Mouse (Mus musculus): ENCODE results near the gene BC052040. TPM values are rescaled to one million over a fixed set of nuclear protein-coding genes. Genes with fewer than 3 reads are reported as not detected.

BC052040 gene
- 4.0 and 4.6 TPM in 2 replicates for total RNA-seq (2021)
- long read RNA-seq, experiment 1, partial matches to known transcripts, result 0 of 2 reads
- long read RNA-seq, experiment 1, other reads (novel, unspliced or antisense), result 1 of 2 reads
- long read RNA-seq, experiment 2, partial matches to known transcripts, result 0 of 3 reads
- long read RNA-seq, experiment 2, other reads (novel, unspliced or antisense), result 3 of 3 reads

DNA sequence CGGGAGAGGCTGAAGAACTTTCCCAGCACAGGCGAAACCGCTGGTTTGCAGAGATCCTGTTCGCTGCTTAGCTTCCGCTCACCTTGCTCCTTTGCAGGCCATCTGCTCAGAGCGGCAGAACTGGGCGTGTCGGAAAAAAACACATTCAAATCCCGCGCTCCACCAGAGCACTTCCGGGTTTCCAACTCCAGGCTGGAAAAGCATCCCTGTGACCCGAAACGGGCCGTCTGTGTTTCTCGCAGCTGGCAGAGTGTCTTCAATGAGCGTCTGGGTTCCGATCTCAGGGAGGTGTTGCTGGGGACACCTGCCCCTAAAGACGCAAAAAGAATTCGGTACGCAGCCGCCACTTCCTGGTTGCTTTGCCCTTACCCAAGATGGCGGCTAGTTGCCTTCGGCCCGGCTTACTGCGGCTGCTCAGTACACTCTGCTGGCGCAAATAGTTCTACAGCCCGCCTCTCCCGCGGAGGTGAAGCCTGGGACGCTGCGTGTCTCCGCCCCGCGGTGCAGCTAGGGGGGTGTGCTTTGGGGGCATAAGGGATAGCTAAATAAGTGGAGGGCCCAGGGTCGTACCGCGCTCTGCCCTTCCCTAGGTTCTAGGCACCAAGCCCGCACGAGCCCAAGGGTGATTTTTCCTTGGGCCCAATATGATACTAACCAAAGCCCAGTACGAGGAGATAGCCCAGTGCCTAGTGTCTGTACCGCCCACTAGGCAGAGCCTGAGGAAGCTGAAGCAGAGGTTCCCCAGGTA is at the start of gene BC052040:
Gene BC052040 (plus strand): TSS at position 476 of the 748 bp plus-strand sequence.
- DNase-seq, result peak; percentile 91

- DNase-seq, result no peak
Observed at GRCm38 (mm10) chr2:115538009-115538690, 43.4 kb upstream of the BC052040 start.

DNA sequence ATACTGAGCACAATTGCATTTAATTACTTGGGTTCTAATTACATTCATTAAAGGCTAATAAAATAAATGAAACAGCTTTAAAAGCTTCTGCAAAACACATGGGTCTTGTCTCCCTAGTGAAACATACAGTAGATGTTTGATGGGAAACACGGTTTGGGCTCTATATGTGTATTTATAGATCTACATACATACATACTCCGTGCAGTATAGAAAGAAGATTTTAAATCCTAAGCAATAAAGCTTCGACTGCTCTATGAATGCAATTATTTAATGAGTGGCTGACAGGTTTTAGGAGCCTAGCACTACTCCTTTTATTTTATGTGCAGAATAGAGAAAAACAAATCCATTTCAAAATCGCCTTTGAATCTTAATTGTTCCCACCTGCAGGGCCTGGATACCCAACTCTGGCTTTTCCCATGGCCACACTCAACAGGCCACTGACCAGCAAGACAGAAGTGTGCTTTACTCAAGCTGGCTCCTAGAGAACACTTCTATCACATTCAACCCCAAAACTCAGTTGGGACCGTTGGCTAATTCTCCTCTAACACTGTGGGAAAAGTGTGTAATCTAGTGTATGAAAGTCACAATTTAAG is 42.7 kb upstream of the BC052040 start:
- DNase-seq, result no peak

- peak; percentile 18 for DNase-seq
Observed at GRCm38 (mm10) chr2:115539731-115540130, 41.8 kb upstream of the BC052040 start.

- DNase-seq, result no peak
Observed at GRCm38 (mm10) chr2:115542401-115543123, 39.0 kb upstream of the BC052040 start.

DNA sequence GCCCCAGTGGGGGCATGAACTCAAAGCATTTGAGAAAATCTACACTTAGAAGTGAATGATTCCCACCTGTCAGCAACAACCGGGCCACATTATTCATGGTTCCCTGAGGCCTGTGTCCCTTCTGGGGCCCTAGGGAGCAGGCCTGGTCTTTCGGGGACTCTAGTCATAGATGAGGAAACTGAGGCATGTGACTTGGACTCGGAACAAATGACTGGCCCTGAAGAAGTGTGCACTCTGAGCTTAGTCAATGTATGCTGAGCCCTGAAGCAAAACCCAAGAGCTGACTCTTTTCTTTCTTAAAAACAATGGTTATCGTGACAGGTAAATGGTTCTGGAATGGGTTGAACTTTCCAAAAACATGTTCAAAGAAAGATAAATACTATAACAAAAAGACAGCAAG is 38.3 kb upstream of the BC052040 start:
- DNase-seq, result no peak

DNA sequence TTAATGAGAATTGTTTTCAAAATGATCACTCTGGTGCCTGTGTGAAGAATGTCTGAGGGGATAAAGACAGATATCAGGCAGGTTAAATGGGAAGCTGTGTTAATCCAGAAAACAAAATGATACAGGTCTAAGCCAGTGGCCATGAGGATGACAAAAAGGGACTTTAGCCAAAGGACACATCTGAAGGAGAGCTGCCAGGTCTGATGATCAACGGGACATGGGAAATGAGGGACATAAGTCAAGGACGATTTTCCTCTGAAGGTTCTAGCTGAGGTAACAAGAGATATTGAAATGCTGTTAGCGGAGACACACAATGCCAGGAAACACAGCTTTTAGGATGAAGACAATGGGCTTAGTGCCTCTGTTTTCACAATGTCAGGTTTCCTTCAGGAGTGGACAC is 29.6 kb upstream of the BC052040 start:
- DNase-seq, result peak; percentile 27

DNA sequence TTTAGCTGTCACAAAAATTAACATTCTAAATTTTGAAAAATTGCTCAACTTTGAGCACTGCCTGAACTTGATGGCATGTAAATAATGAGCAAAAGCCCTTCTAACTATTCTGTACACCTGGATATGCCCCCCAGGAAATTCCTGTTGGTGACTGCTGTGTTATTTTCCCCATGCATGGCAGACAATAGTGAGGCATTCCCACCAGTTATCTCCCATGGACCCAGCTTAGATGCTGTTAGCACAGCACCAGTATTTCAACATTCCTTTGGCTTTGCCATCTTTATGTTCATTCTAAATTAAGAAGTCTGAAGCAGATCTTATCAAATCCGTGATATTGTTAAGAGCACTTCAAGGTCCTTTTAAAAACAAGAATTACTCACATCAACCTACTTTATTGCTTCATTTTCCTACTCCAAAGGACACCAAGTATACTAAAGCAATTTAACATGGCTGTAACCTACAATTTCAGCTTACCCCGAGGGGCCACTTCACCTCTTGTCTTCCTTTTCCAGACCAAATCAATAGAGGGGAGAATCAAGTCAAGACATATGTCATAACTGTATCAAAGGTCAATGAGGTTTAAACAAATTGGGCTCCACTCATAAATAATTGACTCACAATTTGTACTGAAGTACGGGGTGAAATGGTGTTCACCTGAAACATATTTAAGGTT is 19.2 kb upstream of the BC052040 start:
- no peak for DNase-seq

GRCm38 (mm10) chr2:115563436-115564093 is 18.0 kb upstream of the BC052040 start:
- DNase-seq, result no peak

DNA sequence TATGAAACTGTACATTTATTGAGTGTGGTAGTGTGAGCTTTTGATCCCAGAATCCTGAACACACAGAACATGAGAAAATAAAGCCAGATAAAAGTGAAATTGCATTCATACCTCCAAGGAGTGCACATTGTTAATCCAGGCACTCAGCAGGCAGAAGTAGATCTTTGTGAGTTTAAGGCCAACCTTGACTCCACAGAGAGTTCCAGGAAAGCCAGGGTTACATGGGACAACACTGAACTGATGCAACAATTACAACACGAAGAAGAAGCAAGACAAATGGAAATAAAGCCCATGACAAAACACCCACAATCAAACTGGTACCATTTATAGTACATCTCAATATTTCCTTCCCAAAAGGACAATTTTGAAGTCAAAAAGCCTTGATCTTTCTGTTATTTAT is 9.5 kb upstream of the BC052040 start:
- no peak for DNase-seq

DNA sequence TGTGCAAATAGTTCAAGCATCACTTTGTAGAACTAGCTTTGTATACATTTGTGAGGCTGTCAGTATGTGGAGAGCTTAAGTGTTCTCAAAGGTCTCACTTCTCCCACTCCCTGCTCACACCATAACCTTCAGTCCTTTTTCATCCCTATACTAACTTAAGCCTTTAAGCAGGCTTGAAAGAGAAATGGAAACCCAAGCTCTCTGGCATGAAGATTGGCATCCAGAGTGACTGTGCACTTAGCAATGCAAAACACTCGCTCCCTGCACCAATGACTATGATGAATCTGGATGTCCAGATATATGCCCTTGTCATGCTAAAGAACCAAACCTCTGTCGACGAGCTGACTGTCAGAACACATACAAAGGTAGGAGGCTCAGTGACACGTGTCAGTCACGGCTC is 6.7 kb upstream of the BC052040 start:
- no peak for DNase-seq

GRCm38 (mm10) chr2:115579171-115579900 is 2.2 kb upstream of the BC052040 start:
- DNase-seq, result no peak

DNA sequence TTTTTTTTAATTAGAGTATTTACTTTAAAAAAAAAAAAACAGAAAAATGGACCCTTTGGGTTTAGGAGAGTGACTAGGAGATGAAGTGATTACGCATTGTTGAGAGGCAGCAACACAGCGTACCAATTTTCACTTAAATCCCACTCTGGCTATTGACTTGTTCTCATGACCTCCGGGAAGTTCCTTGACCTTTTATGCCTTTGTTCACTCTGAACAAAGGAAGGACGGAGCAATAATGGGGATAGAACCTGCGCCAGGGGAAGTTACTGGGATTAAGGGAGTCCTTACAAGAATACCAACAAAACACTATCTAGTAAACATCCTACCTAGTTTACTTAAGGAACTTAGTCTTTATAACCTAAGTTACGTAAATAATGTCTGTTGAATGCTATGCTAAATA is 1.5 kb upstream of the BC052040 start:
- no peak for DNase-seq

DNA sequence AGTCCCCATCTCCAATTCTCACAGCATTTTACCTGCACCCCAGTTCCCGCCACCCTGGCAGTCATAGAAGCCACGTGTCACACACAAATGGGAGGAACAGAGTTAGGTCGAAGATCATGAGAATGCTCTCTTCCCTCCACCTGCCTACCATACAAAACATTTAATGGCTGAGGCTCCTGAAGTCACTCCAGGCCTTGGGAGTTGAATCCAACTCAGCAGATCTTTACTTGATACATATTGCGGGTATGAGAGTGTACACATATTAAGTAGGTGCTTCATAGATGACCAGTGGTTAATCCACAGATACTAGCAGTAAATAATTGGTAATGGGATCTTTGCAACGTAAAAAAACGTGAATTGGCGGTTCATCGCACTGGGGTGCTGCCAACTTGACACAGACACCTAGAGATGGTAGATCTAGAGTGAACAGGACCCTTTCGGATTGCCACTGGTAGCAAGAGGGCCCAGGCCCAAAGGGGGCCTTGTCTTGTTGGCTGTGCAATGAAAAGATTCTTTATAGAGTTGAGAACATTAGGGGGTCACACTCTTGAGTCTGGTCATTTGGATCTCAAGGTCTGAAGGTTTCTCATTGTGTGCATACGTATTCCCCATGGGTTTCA is 583 bp downstream of the BC052040 start:
- no peak for DNase-seq

DNA sequence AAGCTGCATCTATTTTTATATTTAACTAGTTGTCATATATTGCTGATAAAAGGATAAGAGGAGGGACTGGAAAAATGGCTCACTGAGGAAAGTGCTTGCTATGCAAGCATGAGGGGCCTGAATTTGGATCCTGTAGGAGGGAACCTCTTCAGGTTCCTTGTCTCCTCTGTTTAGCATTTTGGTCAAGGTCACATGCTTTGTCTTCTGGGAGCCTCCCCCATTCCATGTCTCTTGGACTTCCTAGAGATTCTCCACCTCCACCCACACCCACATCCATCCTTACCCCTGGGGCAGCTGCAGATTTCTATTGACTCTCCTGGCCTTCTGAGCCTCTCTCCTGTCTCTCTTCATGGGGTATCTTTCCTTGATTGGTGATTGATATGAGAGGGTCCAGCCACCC is 2.3 kb downstream of the BC052040 start:
- DNase-seq, result no peak

DNA sequence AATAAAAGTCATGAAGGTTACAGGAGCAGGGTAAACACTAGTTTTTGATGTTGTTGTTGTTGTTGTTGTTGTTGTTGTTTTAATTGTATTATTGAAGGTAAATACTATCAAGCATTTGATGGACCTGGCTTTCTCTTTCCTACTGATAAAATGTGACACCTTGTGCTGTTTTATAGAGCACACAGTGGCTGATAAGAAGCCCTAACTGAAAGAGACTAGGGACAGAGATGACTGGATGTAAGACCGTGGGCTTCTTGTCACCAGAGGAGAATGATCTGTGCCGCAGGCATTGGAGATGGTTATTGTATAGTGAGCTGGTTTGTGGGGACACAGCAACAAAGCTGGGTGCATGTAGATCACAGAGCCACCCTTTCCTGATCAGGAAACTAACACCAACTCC is 9.1 kb downstream of the BC052040 start:
- DNase-seq, result no peak

DNA sequence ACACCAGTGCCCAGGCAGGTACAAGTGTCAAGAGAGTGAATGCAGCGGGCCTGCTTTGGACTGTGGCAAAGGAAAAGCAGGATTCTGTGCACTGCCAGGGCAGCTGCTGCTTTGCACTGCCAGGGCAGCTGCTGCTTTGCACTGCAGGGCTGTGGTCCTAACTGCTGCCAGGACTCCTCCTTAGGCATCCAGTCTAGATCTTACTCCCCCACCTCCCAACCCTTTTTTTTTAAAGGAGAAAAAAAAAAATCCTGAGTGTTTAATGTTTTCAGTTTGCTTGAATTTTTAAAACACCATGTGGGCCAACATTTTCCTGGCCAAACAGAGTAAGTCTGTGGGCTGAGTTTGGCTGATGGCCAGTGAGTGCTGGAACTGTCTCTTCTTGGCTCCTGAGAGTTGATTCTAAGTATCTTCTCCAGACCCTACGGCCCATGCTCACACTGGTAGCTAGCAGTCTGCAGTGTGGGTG is 11.2 kb downstream of the BC052040 start:
- peak; percentile 53 for DNase-seq

DNA sequence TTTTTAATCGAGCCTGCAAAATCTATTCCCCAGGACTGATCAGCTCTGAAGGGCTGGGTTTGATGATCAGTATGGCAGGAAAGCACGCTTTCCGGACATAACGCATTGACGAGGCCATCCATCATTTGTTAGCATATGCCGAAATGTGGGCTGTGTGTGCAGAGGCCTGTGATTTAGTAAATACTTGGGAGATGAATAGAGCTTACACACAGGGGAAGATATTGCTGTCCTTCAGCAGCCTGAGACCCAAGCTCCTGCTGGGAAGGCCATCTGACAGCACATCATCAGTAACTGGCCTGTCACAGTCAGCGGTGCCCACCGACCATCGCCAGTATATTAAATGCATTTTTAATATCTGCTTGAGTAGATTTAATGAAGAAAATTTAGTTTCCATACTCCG is 15.5 kb downstream of the BC052040 start:
- DNase-seq, result no peak

GRCm38 (mm10) chr2:115598266-115598665 is 16.8 kb downstream of the BC052040 start:
- DNase-seq, result no peak

- no peak for DNase-seq
Observed at GRCm38 (mm10) chr2:115600724-115601123, 19.2 kb downstream of the BC052040 start.
